Mouse (Mus musculus): ENCODE measurements at regions not wholly inside any gene's neighbourhood (a gene's known extent, or its start where the extent isn't known, plus 50 kb on each side); places are given as distances from the start of the nearest gene placed in this dataset.

- TF ChIP-seq CTCF (IDR thresholded peaks at IDR 0.05; ENCODE audit: extremely low read depth, insufficient read depth, insufficient read length, insufficient replicate concordance) (no peak), POLR2A (IDR thresholded peaks at IDR 0.05; ENCODE audit: low read depth, low read length) (no peak)
These were observed 52.9 kb upstream of the Tnrc6c start for GRCm38 (mm10) chr11:117601147-117601546.

All from spleen, adult 2 months (tissue).